Mouse (Mus musculus) liver, embryonic 14.5 days (tissue): ENCODE data around the gene Nup210.

ENCODE experiments used
- CTCF ChIP-seq: IDR thresholded peaks from 2 replicates; pipeline ENCODE4 v1.5.1; 2016; ENCODE audit warnings: antibody characterized with exemption, low read depth, control low read depth
- EP300 ChIP-seq: IDR thresholded peaks from 2 replicates; pipeline ENCODE4 v1.6.1; 2016; ENCODE audit warnings: antibody characterized with exemption, low read depth

- TF ChIP-seq CTCF (no peak), EP300 (no peak)
Measured at GRCm38 (mm10) chr6:91092216-91092899, 24.3 kb downstream of the Nup210 start.
